Mouse (Mus musculus) lung, embryonic 15.5 days (tissue): ENCODE data around the gene Tspan2. TPM values are rescaled to one million over a fixed set of nuclear protein-coding genes. Genes with fewer than 3 reads are reported as not detected.
A peak's percentile ranks its signal among the peaks of the same experiment; 100 is the strongest.

Experiments
- ATAC-seq: fragments of 200-750 bp; cut with Nextera tagmentation; 2 replicates; pipeline ENCODE4 v1.8.0; 2017; ENCODE audit warnings: moderate number of reproducible peaks, borderline replicate concordance; ENCODE audit not compliant: low FRiP score, low TSS enrichment; ENCODE audit errors: extremely low read depth
- H3K27ac ChIP-seq: fragments of 300-500 bp; sonication (generic); 2 replicates; pipeline ENCODE4 v1.5.1; 2015; ENCODE audit warnings: moderate library complexity, mild to moderate bottlenecking, inconsistent platforms
- H3K27me3 ChIP-seq: fragments of 300-500 bp; sonication (generic); 2 replicates; pipeline ENCODE4 v1.6.1; 2015; ENCODE audit warnings: inconsistent platforms
- H3K36me3 ChIP-seq: fragments of 300-500 bp; sonication (generic); 2 replicates; pipeline ENCODE4 v1.6.1; 2015; ENCODE audit warnings: inconsistent platforms
- H3K4me1 ChIP-seq: fragments of 300-500 bp; sonication (generic); 2 replicates; pipeline ENCODE4 v1.6.1; 2015; ENCODE audit warnings: inconsistent platforms
- H3K4me2 ChIP-seq: fragments of 300-500 bp; sonication (generic); 2 replicates; pipeline ENCODE4 v1.6.1; 2015; ENCODE audit warnings: inconsistent platforms, mild to moderate bottlenecking, moderate library complexity
- H3K4me3 ChIP-seq: fragments of 300-500 bp; sonication (generic); 2 replicates; pipeline ENCODE4 v1.5.1; 2015; ENCODE audit warnings: mild to moderate bottlenecking, inconsistent platforms
- H3K9ac ChIP-seq: fragments of 300-500 bp; sonication (generic); 2 replicates; pipeline ENCODE4 v1.6.1; 2015; ENCODE audit warnings: inconsistent platforms
- H3K9me3 ChIP-seq: fragments of 300-500 bp; sonication (generic); 2 replicates; pipeline ENCODE4 v1.6.1; 2016; ENCODE audit warnings: inconsistent platforms
- WGBS: fragments of 180-500 bp; shearing (Covaris S2); methylation state at CpG from one replicate; pipeline ENCODE4 v1.1.7; 2015; 5-methylcytosine and 5-hydroxymethylcytosine counted together
- polyA plus RNA-seq: library from polyadenylated mRNA; unstranded; fragments of >200 nt; fragmentation: Nextera tagmentation; extraction: Ambion mirVana; gene quantifications from 2 replicates; pipeline ENCODE4 v1.2.1, GENCODE M21; 2015

Tspan2 gene
- polyA plus RNA-seq, 1 experiment from 2014 or later: 15.6 TPM

DNA sequence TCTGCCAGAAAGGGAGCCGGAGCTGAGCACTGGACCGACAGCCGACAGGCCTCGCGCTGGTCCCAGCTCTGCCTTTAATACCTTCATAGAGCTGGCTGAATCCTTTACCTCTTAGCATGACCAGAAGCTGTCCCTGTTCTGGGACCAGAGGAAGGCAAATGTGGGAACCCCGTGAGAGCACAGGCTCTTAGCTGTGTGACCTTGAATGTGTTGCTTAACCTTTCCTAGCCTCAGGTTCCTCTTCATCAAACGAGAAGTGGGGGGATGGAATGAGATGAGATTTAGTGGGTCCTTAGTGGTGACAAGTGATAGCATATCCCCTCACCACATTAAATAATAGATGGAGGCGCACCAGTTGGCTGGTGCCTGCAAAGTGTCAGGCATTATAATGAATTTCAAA is 18.5 kb upstream of the Tspan2 start:
- no peak for ATAC-seq
- Histone ChIP-seq H3K4me1 (0 out of 2 replicates have a peak, but pooled peaks cover 4% of the 10 kb centered on the region), H3K9me3 (no peaks in the 10 kb centered on the region), H3K27ac (no peak overlapping the region), H3K36me3 (no peaks in the 10 kb centered on the region), H3K4me2 (0 out of 2 replicates have a peak overlapping the region, but pooled peaks have one; percentile 52), H3K9ac (no peak overlapping the region), H3K4me3 (no peak overlapping the region), H3K27me3 (no peaks in the 10 kb centered on the region)
- WGBS: 77% methylated on average over 8 of the region's 8 CpGs

DNA sequence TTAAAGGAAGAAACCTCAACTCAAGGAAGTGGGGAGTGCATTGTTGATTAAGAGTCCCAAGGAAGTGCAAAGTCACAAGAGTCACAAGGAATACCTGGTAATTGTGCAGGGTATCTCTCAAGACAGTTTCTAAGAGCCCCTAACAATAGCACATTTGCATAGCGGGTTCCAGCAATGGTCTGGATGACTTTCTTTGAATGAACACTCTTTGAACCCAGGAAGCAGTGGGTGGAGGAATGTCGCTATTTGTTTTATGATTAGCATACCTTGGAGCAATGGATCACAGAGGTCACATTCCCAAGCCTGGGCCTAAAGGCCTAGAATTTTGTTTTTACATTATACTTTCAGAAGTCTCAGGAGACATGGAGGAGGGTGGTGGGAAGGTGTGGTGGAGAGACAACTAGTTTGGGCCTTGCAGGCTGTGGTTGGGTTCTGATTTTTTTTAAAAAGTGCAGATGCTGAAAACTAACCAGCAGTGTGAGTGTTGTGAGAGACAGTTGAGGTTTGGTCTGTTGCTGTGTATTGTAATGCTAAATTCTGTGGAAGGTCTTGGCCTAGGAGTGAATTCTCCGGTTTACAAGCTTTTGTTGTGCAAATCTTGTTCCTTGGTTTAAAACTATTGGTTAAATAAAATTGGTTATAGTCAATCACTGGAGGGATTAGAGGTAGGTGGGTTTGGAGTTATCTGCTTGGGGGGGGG is 16.6 kb upstream of the Tspan2 start:
- H3K4me3 ChIP-seq: no peak overlapping the region
- H3K27ac ChIP-seq: no peak overlapping the region
- 62% methylated on average over 3 of the region's 3 CpGs for WGBS
- H3K4me1 ChIP-seq: 0 out of 2 replicates have a peak, but pooled peaks cover 4% of the 10 kb centered on the region
- no peaks in the 10 kb centered on the region for H3K27me3 ChIP-seq
- H3K9ac ChIP-seq: no peak overlapping the region
- ATAC-seq: no peak
- H3K4me2 ChIP-seq: no peak overlapping the region
- H3K36me3 ChIP-seq: no peaks in the 10 kb centered on the region
- H3K9me3 ChIP-seq: no peaks in the 10 kb centered on the region

DNA sequence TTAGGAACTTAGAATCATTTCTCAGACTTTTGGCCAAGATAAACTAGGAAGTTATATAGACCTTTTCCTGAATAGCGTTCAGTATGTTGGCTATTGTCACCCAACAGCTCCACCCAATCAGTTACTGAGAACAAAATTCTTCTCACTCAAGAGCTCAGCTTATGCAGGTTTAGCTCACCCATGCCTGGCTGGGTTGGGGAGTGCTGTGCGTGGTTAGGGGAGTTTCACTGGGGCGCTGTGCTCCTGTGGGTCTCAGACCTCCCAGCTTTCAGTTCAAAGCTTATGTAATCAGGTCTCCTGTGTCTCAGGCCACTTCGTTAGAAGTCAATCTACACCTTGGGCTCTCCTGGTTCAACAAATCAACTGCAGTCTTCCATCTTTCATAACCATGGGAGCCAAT is 11.2 kb upstream of the Tspan2 start:
- Histone ChIP-seq H3K9ac (no peak overlapping the region), H3K4me1 (peaks cover 13% of the 10 kb centered on the region; the same call in 1 of the 2 replicates), H3K27ac (no peak overlapping the region), H3K27me3 (no peaks in the 10 kb centered on the region), H3K4me3 (no peak overlapping the region), H3K4me2 (no peak overlapping the region), H3K36me3 (no peaks in the 10 kb centered on the region), H3K9me3 (no peaks in the 10 kb centered on the region)
- ATAC-seq: no peak
- WGBS: 57% methylated on average over 4 of the region's 4 CpGs

DNA sequence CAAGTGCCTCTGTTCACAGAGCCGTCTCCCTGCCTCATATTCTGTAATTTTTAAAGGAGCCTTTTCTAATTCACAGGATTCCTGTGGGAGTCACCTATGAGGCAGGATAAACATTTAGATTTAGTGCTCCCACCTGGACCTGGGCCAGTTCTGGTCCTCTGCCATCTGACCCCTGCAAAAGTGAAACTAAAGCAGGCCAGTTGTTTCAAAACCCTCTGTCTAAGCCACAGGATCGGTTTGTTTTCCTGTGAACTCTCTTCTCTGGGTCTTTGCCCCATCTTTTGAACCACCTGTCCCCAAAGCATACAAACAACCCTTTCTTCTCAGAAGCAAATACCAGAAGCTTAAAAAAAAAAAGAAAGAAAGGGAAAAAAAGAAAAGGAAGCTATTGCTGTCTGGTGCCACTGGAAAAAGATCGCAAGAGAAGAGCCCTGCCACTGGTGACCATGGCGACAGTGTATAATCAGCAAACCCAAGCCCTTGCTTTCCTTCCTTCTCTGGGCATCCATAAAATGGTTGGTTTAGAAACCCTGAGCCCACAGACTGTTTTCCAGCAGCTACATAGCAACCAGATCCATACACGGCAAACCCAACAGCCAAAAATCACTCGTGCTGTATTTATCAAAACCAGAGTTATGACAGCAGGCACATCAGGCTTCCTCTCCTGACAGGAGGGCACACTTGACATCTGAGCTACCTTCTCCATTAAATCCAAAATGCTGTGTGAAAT is 10.3 kb upstream of the Tspan2 start:
- no peak overlapping the region for H3K4me3 ChIP-seq
- H3K9ac ChIP-seq: no peak overlapping the region
- H3K27me3 ChIP-seq: no peaks in the 10 kb centered on the region
- H3K4me2 ChIP-seq: peak overlapping the region; percentile 30
- WGBS: 43% methylated on average over 6 of the region's 6 CpGs
- H3K27ac ChIP-seq: peak overlapping the region; percentile 17; the same call in 1 of the 2 replicates
- H3K9me3 ChIP-seq: no peaks in the 10 kb centered on the region
- no peak for ATAC-seq
- H3K4me1 ChIP-seq: peaks cover 13% of the 10 kb centered on the region; the same call in 1 of the 2 replicates
- no peaks in the 10 kb centered on the region for H3K36me3 ChIP-seq

DNA sequence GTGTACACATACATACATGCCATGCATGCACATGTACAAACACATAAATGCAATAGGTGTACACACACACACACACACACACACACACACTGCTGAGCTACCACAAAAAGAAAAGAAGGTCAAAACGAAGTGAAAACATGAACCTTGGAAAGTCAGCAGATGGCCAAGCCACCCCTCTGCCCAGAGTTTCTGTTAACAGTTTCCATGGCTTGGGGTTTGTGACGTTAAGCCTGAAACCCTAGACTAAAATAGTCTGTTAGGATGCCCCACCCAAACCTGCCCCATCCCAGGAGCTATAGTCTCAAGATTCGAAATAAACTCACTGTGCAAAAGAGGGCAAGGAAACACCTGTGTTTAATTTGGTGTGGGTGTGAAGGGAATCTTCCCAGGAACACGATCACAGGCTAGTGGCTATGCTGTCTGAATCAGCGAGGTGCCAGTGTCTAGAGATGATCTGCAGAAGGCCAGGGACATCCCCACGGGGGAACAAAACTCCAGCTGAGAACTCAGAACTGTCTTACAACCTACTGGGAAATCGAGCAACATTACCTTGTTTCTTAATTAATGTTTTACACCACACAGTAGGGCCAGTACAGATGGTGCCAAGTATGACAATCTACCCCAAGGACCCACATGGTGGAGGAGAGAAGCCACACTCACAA is 9.4 kb upstream of the Tspan2 start:
- H3K9ac ChIP-seq: no peak overlapping the region
- ATAC-seq: no peak
- no peak overlapping the region for H3K4me2 ChIP-seq
- no peak overlapping the region for H3K27ac ChIP-seq
- H3K9me3 ChIP-seq: no peaks in the 10 kb centered on the region
- no peak overlapping the region for H3K4me3 ChIP-seq
- H3K4me1 ChIP-seq: peaks cover 13% of the 10 kb centered on the region; the same call in 1 of the 2 replicates
- 63% methylated on average over 7 of the region's 7 CpGs for WGBS
- H3K27me3 ChIP-seq: no peaks in the 10 kb centered on the region
- no peaks in the 10 kb centered on the region for H3K36me3 ChIP-seq

GRCm38 (mm10) chr3:102729416-102729815 is 4.9 kb upstream of the Tspan2 start:
- 38% methylated on average over 5 of the region's 5 CpGs for WGBS
- Histone ChIP-seq H3K27ac (no peak overlapping the region), H3K9ac (no peak overlapping the region), H3K4me2 (no peak overlapping the region), H3K36me3 (no peaks in the 10 kb centered on the region), H3K4me1 (peaks cover 5% of the 10 kb centered on the region), H3K9me3 (no peaks in the 10 kb centered on the region), H3K4me3 (no peak overlapping the region), H3K27me3 (no peaks in the 10 kb centered on the region)
- ATAC-seq: no peak

DNA sequence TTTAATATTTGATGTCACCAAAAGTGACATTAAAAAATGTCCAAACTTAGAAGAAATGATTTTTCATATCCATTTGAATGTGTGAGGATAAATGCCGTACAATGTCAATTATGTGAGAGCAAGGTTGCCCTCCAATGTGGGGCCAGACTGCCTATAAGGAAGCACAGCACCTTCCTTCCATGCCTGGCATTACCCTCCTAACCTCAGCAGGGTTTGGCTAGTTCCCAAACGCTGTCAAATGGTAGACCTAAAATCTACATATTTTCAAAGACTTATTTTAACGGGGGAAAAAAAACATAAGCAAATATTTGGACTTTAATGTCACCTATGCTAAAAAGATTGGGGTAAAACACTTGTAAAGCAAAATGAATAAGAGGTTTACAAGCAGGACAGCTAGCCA is 3.2 kb upstream of the Tspan2 start:
- no peak overlapping the region for H3K4me3 ChIP-seq
- no peak for ATAC-seq
- WGBS: 66% methylated on average over 3 of the region's 3 CpGs
- H3K4me2 ChIP-seq: no peak overlapping the region
- no peaks in the 10 kb centered on the region for H3K27me3 ChIP-seq
- H3K27ac ChIP-seq: no peak overlapping the region
- H3K36me3 ChIP-seq: no peaks in the 10 kb centered on the region
- H3K9me3 ChIP-seq: no peaks in the 10 kb centered on the region
- no peak overlapping the region for H3K9ac ChIP-seq
- H3K4me1 ChIP-seq: peaks cover 9% of the 10 kb centered on the region

DNA sequence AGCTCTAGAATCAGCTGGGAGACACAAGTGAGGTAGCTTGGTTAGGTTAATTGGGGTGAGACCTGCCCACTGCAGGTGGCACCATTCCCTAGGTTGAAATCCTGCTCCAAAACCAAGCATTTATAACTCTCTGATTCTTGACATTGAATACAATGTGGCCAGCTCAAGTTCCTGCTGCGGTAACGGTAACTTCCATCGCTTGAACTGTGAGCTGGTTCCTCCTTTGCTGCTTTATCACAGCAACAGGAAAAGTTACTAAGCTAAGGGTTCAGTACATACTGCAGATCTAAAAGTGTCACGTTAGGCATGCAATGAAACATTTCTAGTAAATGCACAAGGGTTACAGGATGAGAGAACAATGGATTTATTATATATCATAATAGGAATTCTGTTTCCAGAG is 1.7 kb upstream of the Tspan2 start:
- ATAC-seq: no peak
- Histone ChIP-seq H3K27me3 (no peaks in the 10 kb centered on the region), H3K36me3 (no peaks in the 10 kb centered on the region), H3K27ac (no peak overlapping the region), H3K4me2 (no peak overlapping the region), H3K9ac (no peak overlapping the region), H3K4me3 (no peak overlapping the region), H3K4me1 (peaks cover 12% of the 10 kb centered on the region), H3K9me3 (no peaks in the 10 kb centered on the region)
- 84% methylated on average over 4 of the region's 4 CpGs for WGBS

DNA sequence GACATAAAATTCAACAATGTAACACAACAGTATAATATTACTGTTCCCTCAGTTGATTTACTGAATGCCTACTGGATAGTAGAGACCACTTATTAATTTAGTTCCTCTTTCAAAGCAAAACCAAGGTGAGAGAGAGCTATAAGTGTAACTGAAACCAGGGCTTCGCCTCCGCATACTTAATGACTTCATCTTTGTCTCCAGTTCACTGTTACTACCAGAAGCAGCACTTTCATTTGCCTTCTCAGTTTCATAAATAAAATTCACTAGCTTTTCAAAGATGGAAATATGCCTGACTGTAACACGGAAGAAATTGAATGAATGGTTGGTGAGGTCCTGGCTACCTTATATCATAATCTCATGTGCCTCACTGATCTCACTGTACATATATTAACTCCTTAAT is 1.3 kb upstream of the Tspan2 start:
- no peak overlapping the region for H3K4me3 ChIP-seq
- H3K4me1 ChIP-seq: peaks cover 16% of the 10 kb centered on the region
- ATAC-seq: no peak
- no peak overlapping the region for H3K27ac ChIP-seq
- 88% methylated on average over 3 of the region's 3 CpGs for WGBS
- H3K36me3 ChIP-seq: no peaks in the 10 kb centered on the region
- no peaks in the 10 kb centered on the region for H3K27me3 ChIP-seq
- no peaks in the 10 kb centered on the region for H3K9me3 ChIP-seq
- H3K9ac ChIP-seq: no peak overlapping the region
- no peak overlapping the region for H3K4me2 ChIP-seq

DNA sequence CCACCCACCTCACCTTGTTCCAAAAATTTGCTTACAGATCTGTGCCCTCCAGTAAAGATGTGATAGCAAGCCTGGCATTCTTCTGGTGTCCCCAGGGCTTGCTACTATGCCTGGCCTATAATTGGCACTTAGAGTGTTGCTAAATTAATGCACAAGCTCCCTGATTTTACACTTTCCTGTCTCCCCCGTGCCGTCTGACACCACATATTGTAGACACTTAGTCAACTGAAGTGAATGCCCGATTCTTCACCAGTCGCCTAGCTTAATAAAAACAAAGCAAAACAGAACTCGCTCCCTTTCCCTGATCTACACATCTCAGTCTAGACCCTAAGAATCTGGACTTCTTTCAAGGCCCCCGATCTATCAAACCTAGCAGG is 405 bp upstream of the Tspan2 start:
- 21% methylated on average over 6 of the region's 6 CpGs for WGBS
- peak overlapping the region; percentile 52 for H3K9ac ChIP-seq
- H3K9me3 ChIP-seq: no peaks in the 10 kb centered on the region
- no peaks in the 10 kb centered on the region for H3K36me3 ChIP-seq
- peak overlapping the region; percentile 51; the same call in 1 of the 2 replicates for H3K27ac ChIP-seq
- ATAC-seq: no peak
- peak overlapping the region; percentile 57 for H3K4me3 ChIP-seq
- peak overlapping the region; percentile 92 for H3K4me2 ChIP-seq
- peaks cover 18% of the 10 kb centered on the region for H3K4me1 ChIP-seq
- H3K27me3 ChIP-seq: no peaks in the 10 kb centered on the region

- peak overlapping the region; percentile 92 for H3K4me2 ChIP-seq
- H3K9ac ChIP-seq: peak overlapping the region; percentile 52
- no peaks in the 10 kb centered on the region for H3K36me3 ChIP-seq
- H3K9me3 ChIP-seq: no peaks in the 10 kb centered on the region
- peak overlapping the region; percentile 57 for H3K4me3 ChIP-seq
- WGBS: under 1% methylated on average over 31 of the region's 33 CpGs
- peak overlapping the region; percentile 51 for H3K27ac ChIP-seq
- peaks cover 18% of the 10 kb centered on the region for H3K4me1 ChIP-seq
- H3K27me3 ChIP-seq: no peaks in the 10 kb centered on the region
- peak; percentile 67; the same call in 1 of the 2 replicates for ATAC-seq
Observed at GRCm38 (mm10) chr3:102735031-102735558, 766 bp downstream of the Tspan2 start.
